Mouse (Mus musculus) bone marrow, adult 2 months (tissue): ENCODE measurements around the gene March8. TPM values are rescaled to one million over a fixed set of nuclear protein-coding genes. Genes with fewer than 3 reads are reported as not detected.

Experiments
- H3K27ac ChIP-seq: fragments of 200-500 bp; 2 replicates; pipeline ENCODE4 v1.5.1; 2012; ENCODE audit warnings: low read depth, mild to moderate bottlenecking, control low read depth, inconsistent platforms, low read length; ENCODE audit not compliant: control insufficient read depth, poor library complexity, insufficient read depth
- H3K4me1 ChIP-seq: fragments of 200-500 bp; 2 replicates; pipeline ENCODE4 v1.6.1; 2011; ENCODE audit warnings: low read length; ENCODE audit not compliant: control insufficient read depth, insufficient read depth
- H3K4me3 ChIP-seq: fragments of 200-500 bp; replicated peaks from 2 replicates; pipeline ENCODE3; 2011; ENCODE audit warnings: mild to moderate bottlenecking, low read depth, low read length, control low read depth; ENCODE audit not compliant: control insufficient read depth
- CTCF ChIP-seq: fragments of 200-500 bp; IDR thresholded peaks from 2 replicates; pipeline ENCODE4 v1.5.1; 2011; ENCODE audit warnings: low read length, control low read depth; ENCODE audit not compliant: control insufficient read depth, insufficient read depth
- POLR2A ChIP-seq: fragments of 200-500 bp; IDR thresholded peaks from 2 replicates; pipeline ENCODE4 v1.6.1; 2011; ENCODE audit warnings: low read depth, mild to moderate bottlenecking, control low read depth, low read length, borderline replicate concordance; ENCODE audit not compliant: control insufficient read depth
- WGBS: fragments of 180-500 bp; shearing (Covaris S2); methylation state at CpG from one replicate; pipeline ENCODE4 v1.1.7; 2018; 5-methylcytosine and 5-hydroxymethylcytosine counted together
- polyA plus RNA-seq: library from polyadenylated mRNA; stranded (reverse); fragments of >200 nt; gene quantifications from 2 replicates; pipeline ENCODE4 v1.2.4, GENCODE M21; 2011; ENCODE audit warnings: low replicate concordance; ENCODE audit not compliant: missing spikeins, insufficient read depth, insufficient read length

Gene March8
- polyA plus RNA-seq, 1 experiment: 61.5 TPM

DNA sequence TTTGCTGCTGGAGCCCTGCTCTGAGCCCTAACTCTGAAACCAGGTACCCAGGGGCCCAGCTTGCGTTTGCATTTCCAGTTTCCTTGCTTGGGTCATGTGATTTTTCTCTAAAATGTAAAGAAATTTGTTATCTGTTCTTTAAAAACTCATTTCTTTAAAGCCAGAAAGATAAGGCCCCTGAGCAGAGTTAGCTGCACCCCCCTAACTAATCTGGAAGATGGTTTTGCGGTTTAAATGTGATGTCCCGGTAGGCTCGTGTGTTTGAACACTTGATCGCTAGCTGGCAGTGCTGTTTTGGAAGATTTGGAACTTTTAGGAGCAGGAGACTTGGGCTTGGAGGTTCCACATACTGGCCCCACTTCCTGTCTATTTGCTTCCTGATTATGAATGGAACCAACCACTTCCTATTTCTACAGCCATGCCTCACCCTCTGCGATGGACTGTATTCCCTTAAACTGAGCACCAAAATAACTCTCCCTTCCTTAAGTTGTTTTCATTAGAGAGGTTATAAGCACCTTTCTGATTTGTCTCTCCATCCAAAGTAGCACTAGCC is 78.3 kb downstream of the March8 start:
- WGBS: 53% methylated on average over 6 of the region's 6 CpGs
- no peak overlapping the region for H3K27ac ChIP-seq
- H3K4me3 ChIP-seq: no peak overlapping the region
- H3K4me1 ChIP-seq: peaks cover 6% of the 10 kb centered on the region; the same call in 1 of the 2 replicates
- TF ChIP-seq CTCF: no peak
- no peak for TF ChIP-seq POLR2A

DNA sequence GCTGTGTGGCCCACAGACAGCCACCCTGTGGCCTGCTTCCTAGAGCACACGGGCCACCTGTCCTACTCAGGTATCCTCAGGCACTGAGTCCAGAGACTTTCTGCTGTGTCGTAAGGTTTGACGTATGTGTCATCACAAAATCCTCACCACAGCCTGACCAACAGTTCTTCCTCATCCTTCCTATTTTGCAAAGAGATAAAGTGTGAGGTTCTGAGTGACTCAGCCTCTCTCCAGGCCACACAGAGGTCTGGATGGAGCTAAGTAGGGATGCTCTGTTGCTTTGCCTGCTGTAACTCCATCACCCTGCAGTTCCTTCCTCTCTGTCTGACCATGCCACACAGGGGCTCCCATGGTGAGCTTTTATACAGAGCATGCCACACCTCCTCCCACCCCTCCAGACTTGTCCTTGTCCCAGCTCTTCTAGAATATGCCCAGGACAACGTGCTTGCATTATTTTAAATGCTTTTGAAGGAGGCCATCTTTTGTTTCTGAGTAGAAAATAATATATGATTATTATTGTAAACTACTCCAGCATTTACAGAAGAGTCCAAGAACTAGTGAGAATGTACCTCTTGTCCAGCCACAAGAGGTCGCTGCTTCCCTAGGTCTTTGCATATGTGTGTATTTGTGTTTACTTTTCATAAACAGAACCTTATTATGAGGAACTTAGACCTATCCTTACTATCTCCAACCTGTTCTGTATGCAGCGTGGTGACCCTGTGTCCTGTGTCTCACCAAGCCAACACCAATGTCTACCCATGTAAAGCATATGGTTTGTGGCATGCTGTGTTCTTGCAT is 79.9 kb downstream of the March8 start:
- TF ChIP-seq POLR2A: no peak
- no peak for TF ChIP-seq CTCF
- WGBS: 32% methylated on average over 6 of the region's 6 CpGs
- H3K4me3 ChIP-seq: no peak overlapping the region
- H3K27ac ChIP-seq: peak overlapping the region; percentile 62
- peaks cover 9% of the 10 kb centered on the region; the same call in 1 of the 2 replicates for H3K4me1 ChIP-seq

DNA sequence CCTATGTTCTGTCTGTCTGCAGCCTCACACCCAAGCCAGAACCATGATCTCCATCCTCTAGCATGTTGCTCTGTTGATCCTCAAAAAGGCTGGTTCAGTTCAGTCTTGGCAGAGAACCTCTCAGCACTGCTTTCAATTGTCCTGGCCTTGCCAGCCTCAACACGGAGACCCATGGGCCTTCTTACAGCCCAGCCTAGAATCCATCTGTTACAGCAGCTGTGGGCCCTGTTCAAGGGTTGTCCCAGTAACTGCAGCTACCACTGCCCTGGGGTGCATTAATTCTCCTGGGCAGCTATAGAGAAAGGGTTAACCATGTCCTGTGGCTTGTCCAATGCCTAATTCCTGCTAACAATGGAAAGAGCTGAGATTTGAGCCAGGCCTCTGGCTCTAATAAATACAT is 80.7 kb downstream of the March8 start:
- TF ChIP-seq CTCF (no peak), POLR2A (no peak)
- 76% methylated on average over 1 of the region's 1 CpGs for WGBS
- Histone ChIP-seq H3K4me1 (peaks cover 9% of the 10 kb centered on the region; the same call in 1 of the 2 replicates), H3K27ac (peak overlapping the region; percentile 53; the same call in 1 of the 2 replicates), H3K4me3 (no peak overlapping the region)

DNA sequence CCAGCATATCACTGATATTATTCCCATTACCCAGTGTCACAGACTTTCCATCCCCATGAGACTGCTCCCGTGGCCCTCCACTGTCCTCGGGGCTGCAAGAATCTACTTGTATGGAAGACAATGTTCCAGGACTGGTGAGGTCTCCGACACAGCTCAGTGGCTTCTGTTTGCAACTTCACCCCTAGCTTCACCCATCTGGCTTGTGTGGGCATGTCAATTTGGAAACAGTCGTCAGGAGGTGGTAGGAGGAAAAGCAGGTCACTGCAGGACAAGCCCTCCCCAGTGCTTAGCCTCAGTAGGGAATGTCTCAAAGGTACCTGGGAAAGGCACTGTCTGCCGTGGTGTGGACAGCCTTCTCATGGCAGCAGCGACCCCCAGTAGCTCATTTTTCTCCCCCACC is 81.9 kb downstream of the March8 start:
- 74% methylated on average over 6 of the region's 6 CpGs for whole genome bisulfite sequencing
- H3K4me1 ChIP-seq: peaks cover 9% of the 10 kb centered on the region; the same call in 1 of the 2 replicates

DNA sequence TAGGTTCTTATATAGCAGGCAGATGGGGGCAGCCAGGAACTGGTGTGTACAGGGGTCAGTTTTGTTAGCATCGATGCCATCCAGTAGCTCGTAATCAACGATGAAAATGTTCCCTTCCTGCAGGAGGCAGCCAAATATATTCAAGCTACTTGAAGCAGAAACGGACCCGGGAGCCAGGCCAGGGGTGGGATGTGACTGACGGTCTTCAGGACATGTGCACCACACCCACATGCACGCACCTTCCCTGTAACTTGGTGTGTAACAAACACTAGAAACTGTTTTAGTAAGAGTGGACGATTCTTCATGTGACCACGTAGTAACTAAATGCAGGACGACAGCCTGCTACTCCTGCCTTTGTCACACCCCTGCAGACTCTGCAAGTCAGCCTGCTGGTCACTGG is 82.4 kb downstream of the March8 start:
- TF ChIP-seq CTCF (no peak), POLR2A (no peak)
- no peak overlapping the region for H3K4me3 ChIP-seq
- WGBS: 86% methylated on average over 10 of the region's 10 CpGs
- no peak overlapping the region for H3K27ac ChIP-seq
- peaks cover 9% of the 10 kb centered on the region; the same call in 1 of the 2 replicates for H3K4me1 ChIP-seq

More for the DNA sequence above, 81.9 kb downstream of the March8 start:
- H3K27ac ChIP-seq: no peak overlapping the region
- no peak for TF ChIP-seq CTCF
- no peak for TF ChIP-seq POLR2A
- no peak overlapping the region for H3K4me3 ChIP-seq

DNA sequence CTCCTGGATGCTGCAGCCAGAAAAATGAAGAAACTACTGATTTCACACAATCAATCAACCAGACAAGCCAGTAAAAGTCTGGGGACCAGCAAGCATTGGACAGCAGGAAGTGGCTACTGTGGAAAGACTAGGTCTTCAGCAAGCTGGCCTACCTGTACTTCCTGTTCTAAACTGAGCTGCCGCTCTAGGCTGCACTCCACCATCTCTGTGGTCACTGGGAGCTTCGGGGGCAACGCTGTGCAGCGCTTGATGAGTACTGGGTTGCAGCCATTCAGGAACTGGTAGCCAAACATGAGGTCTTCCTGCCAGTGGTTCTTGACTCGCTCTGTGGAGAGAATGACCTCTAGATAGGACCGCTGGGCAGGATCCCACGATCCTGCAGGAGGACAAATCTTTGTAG is 85.2 kb downstream of the March8 start:
- Histone ChIP-seq H3K27ac (no peak overlapping the region), H3K4me3 (no peak overlapping the region), H3K4me1 (peaks cover 5% of the 10 kb centered on the region; the same call in 1 of the 2 replicates)
- TF ChIP-seq CTCF: no peak
- TF ChIP-seq POLR2A: no peak
- 40% methylated on average over 7 of the region's 7 CpGs for WGBS

DNA sequence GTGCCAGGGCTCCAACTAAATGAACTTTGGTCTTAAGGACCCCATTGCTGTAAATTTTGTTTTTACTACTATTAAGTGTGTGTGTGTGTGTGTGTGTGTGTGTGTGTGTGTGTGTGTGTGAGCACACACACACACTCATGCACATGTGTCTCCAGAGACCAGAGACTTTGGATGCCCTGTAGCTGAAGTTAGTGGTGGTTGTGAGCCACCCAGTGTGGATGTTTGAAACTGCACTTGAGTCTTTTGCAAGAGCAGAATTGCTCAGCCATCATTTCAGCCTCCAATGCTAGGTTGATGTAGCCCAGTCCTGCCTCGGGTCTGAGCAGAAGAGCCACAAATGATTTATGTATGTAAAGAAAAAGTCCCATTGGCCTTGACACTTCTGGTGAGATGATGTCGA is 85.8 kb downstream of the March8 start:
- WGBS: 48% methylated on average over 2 of the region's 2 CpGs
- H3K27ac ChIP-seq: no peak overlapping the region
- H3K4me3 ChIP-seq: no peak overlapping the region
- peaks cover 3% of the 10 kb centered on the region; the same call in 1 of the 2 replicates for H3K4me1 ChIP-seq
- no peak for TF ChIP-seq POLR2A
- TF ChIP-seq CTCF: peak; percentile 35; the same call in 1 of the 2 replicates

DNA sequence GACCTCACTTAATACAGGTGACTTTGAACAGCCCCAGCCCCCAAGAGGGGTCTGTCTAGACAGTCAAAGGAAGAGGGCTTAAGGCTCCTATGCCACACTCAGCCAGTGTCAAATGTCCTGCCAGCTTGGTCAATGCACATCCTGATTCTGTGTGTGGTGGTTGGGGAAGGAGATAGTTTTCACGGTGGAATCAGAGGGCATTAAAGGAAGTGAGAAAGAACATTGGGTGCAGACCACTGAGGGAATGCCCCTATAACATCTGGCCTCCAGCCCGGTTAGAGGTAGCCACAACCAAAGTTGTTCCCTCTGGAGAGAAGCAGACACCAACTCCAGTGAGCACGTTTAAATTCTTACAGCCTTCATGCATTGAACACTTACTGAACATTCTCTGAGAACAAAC is 89.7 kb downstream of the March8 start:
- no peak for TF ChIP-seq CTCF
- no peak overlapping the region for H3K4me3 ChIP-seq
- no peak overlapping the region for H3K27ac ChIP-seq
- H3K4me1 ChIP-seq: no peaks in the 10 kb centered on the region; the same call in 1 of the 2 replicates
- WGBS: 27% methylated on average over 3 of the region's 3 CpGs

DNA sequence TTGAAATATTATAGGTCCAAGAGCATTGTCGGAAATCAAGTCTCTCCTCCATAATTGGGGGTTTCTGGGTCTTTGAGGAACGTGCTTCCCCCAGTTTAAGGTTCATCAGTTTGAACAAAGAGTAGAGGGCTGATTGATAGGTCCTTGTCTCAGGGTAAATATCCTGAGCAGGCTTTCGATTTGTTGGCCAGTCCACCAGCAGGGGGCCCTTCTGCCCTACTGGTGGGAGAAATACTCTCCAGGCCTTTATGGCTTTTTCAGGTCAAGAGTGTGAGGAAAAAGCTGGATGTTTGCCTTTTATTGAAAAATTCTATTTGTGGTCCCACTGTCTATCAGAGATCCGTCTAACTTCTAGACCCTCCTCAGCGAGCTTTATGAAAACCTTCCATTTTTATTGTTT is 90.5 kb downstream of the March8 start:
- Histone ChIP-seq H3K27ac (no peak overlapping the region), H3K4me1 (no peaks in the 10 kb centered on the region; the same call in 1 of the 2 replicates), H3K4me3 (no peak overlapping the region)
- TF ChIP-seq POLR2A (no peak), CTCF (peak; percentile 47)
- 43% methylated on average over 5 of the region's 5 CpGs for WGBS
